Mouse (Mus musculus) CH12.LX (cell line): ENCODE measurements at regions not wholly inside any gene's neighbourhood (a gene's known extent, or its start where the extent isn't known, plus 50 kb on each side); places are given as distances from the start of the nearest gene placed in this dataset.

Experiments used
- DNase-seq: peaks from one replicate; pipeline ENCODE4 v3.0.0-alpha.2; 2013; ENCODE audit errors: extremely low read depth
- H3K27ac ChIP-seq: 2 replicates; pipeline ENCODE4 v1.5.1; 2012; ENCODE audit warnings: low read depth, mild to moderate bottlenecking, control low read depth, moderate library complexity; ENCODE audit not compliant: insufficient read depth
- H3K27me3 ChIP-seq: replicated peaks from 2 replicates; pipeline ENCODE3; 2012; ENCODE audit warnings: inconsistent platforms
- H3K36me3 ChIP-seq, 2 experiments: replicated peaks in 1 of 2; 2 replicates each; pipeline versions ENCODE3 to v1.6.1; 2012; ENCODE audit warnings: inconsistent platforms in 1 of 2, low read length in 1 of 2, mild to moderate bottlenecking in 1 of 2, mixed read lengths in 1 of 2, moderate library complexity in 1 of 2; ENCODE audit not compliant: control insufficient read depth in 1 of 2, insufficient read depth in 1 of 2
- H3K4me1 ChIP-seq, 2 experiments: 2 replicates each; pipeline ENCODE4 v1.6.1; 2012; ENCODE audit warnings: inconsistent platforms in 1 of 2, moderate library complexity in 1 of 2; ENCODE audit not compliant: insufficient read depth in 2 of 2, control insufficient read depth in 1 of 2
- H3K4me2 ChIP-seq: 2 replicates; pipeline ENCODE4 v1.6.1; 2012; ENCODE audit warnings: low read depth, mild to moderate bottlenecking, control low read depth; ENCODE audit not compliant: poor library complexity, insufficient read depth, severe bottlenecking
- H3K4me3 ChIP-seq, 3 experiments: fragments of 150-350 bp in 1 of 3; sonication (generic) in 1 of 3; replicated peaks in 1 of 3; 2 replicates each; pipeline versions ENCODE3 to v1.5.1; 2011 to 2012; ENCODE audit warnings: low read depth in 2 of 3, low read length in 2 of 3, mild to moderate bottlenecking in 2 of 3, moderate library complexity in 2 of 3, control low read depth in 1 of 3, improper control_type of control experiment in 1 of 3, inconsistent platforms in 1 of 3, mixed read lengths in 1 of 3; ENCODE audit not compliant: poor library complexity in 1 of 3
- H3K79me2 ChIP-seq: replicated peaks from 2 replicates; pipeline ENCODE4 v1.6.1; 2012; ENCODE audit warnings: mild to moderate bottlenecking, moderate library complexity; ENCODE audit not compliant: control insufficient read depth, poor library complexity, insufficient read depth, severe bottlenecking; ENCODE audit errors: extremely low read depth
- H3K9ac ChIP-seq: 2 replicates; pipeline ENCODE4 v1.6.1; 2012; ENCODE audit warnings: low read depth, mild to moderate bottlenecking, control low read depth, moderate library complexity; ENCODE audit not compliant: insufficient read depth
- H3K9me3 ChIP-seq: replicated peaks from 2 replicates; pipeline ENCODE3; 2012; ENCODE audit warnings: low read length, inconsistent platforms, mixed read lengths
- E2F4 ChIP-seq: IDR thresholded peaks from 2 replicates; pipeline ENCODE4 v1.6.1; 2011; ENCODE audit warnings: low read depth, low read length, improper control_type of control experiment; ENCODE audit not compliant: insufficient replicate concordance
- ELF1 ChIP-seq: IDR thresholded peaks from 2 replicates; pipeline ENCODE4 v1.6.1; 2014; ENCODE audit warnings: low read depth, mild to moderate bottlenecking, inconsistent platforms, low read length, improper control_type of control experiment
- GABPA ChIP-seq: IDR thresholded peaks from 2 replicates; pipeline ENCODE4 v1.6.1; 2012; ENCODE audit warnings: low read depth, low read length, improper control_type of control experiment, inconsistent platforms; ENCODE audit not compliant: insufficient replicate concordance
- HCFC1 ChIP-seq: IDR thresholded peaks from 2 replicates; pipeline ENCODE4 v1.6.1; 2012; ENCODE audit warnings: low read depth, mild to moderate bottlenecking, inconsistent platforms, low read length, improper control_type of control experiment
- JUND ChIP-seq: conservative IDR thresholded peaks from 2 replicates; pipeline ENCODE4 v1.6.1; 2011; ENCODE audit warnings: low read depth, low read length, improper control_type of control experiment
- KAT2A ChIP-seq: IDR thresholded peaks from 2 replicates; pipeline ENCODE4 v1.6.1; 2012; ENCODE audit warnings: low read length, improper control_type of control experiment, inconsistent platforms; ENCODE audit not compliant: insufficient replicate concordance
- MAFK ChIP-seq: IDR thresholded peaks from 2 replicates; pipeline ENCODE4 v1.6.1; 2011; ENCODE audit warnings: low read length, improper control_type of control experiment; ENCODE audit not compliant: insufficient replicate concordance
- MAX ChIP-seq: IDR thresholded peaks from 2 replicates; pipeline ENCODE4 v1.6.1; 2011; ENCODE audit warnings: low read length, improper control_type of control experiment
- MYC ChIP-seq: IDR thresholded peaks from 2 replicates; pipeline ENCODE4 v1.6.1; 2011; ENCODE audit warnings: low read depth, mild to moderate bottlenecking, improper control_type of control experiment, low read length
- PAX5 ChIP-seq: IDR thresholded peaks from 2 replicates; pipeline ENCODE4 v1.6.1; 2012; ENCODE audit warnings: low read length, inconsistent platforms, mixed read lengths
- POLR2AphosphoS2 ChIP-seq: IDR thresholded peaks from 2 replicates; pipeline ENCODE4 v1.6.1; 2011; ENCODE audit warnings: low read depth, low read length, improper control_type of control experiment
- RCOR1 ChIP-seq: conservative IDR thresholded peaks from 2 replicates; pipeline ENCODE4 v1.6.1; 2012; ENCODE audit warnings: low read depth, mild to moderate bottlenecking, inconsistent platforms, low read length, improper control_type of control experiment
- SIN3A ChIP-seq: IDR thresholded peaks from 2 replicates; pipeline ENCODE4 v1.6.1; 2012; ENCODE audit warnings: low read length, improper control_type of control experiment, inconsistent platforms
- SMC3 ChIP-seq: IDR thresholded peaks from 2 replicates; pipeline ENCODE4 v1.6.1; 2011; ENCODE audit warnings: low read depth, low read length, improper control_type of control experiment
- UBTF ChIP-seq: IDR thresholded peaks from 2 replicates; pipeline ENCODE4 v1.6.1; 2012; ENCODE audit warnings: low read depth, mild to moderate bottlenecking, inconsistent platforms, low read length, improper control_type of control experiment, moderate library complexity
- USF1 ChIP-seq: IDR thresholded peaks from 2 replicates; pipeline ENCODE4 v1.6.1; 2014; ENCODE audit warnings: low read depth, mild to moderate bottlenecking, inconsistent platforms, low read length, improper control_type of control experiment
- USF2 ChIP-seq: conservative IDR thresholded peaks from 2 replicates; pipeline ENCODE4 v1.6.1; 2011; ENCODE audit warnings: low read depth, low read length, improper control_type of control experiment
- ZKSCAN1 ChIP-seq: IDR thresholded peaks from 2 replicates; pipeline ENCODE4 v1.6.1; 2012; ENCODE audit warnings: low read depth, inconsistent platforms, low read length, improper control_type of control experiment, borderline replicate concordance
- dilution Hi-C: fragments of 300-500 bp; cut with MboI; formaldehyde crosslinking; loops from 2 replicates; pipeline ENCODE4 v1.14.3; 2020; ENCODE audit warnings: low sequenced_read_pairs; ENCODE audit not compliant: extremely low pct_unique_long_range_greater_than_20kb, extremely low pct_ligation_motif_present
- in situ Hi-C: fragments of 300-500 bp; cut with MboI; formaldehyde crosslinking; loops from 3 replicates; pipeline ENCODE4 v1.14.3; 2019; ENCODE audit warnings: low sequenced_read_pairs, low pct_ligation_motif_present, low pct_unique_long_range_greater_than_20kb, mixed read lengths

GRCm38 (mm10) chr14:120109846-120110245 lies 67.6 kb upstream of the Oxgr1 start:
- no peak for TF ChIP-seq PAX5
- TF ChIP-seq KAT2A = no peak
- TF ChIP-seq E2F4 = no peak
- no peak for TF ChIP-seq HCFC1
- no peak for TF ChIP-seq SMC3
- TF ChIP-seq UBTF = no peak
- TF ChIP-seq ELF1 = no peak
- TF ChIP-seq USF2 = no peak
- TF ChIP-seq SIN3A = no peak
- no peak for TF ChIP-seq ZKSCAN1
- no peak for TF ChIP-seq JUND
- no peak for TF ChIP-seq USF1
- no peak for TF ChIP-seq MAX
- no peak for TF ChIP-seq POLR2AphosphoS2
- Histone ChIP-seq H3K27me3 (no peaks in the 10 kb centered on the region), H3K27ac (no peak overlapping the region), H3K4me3 (no peak overlapping the region), H3K9me3 (no peaks in the 10 kb centered on the region), H3K4me2 (no peak overlapping the region), H3K36me3 (no peaks in the 10 kb centered on the region), H3K4me1 (no peaks in the 10 kb centered on the region), H3K9ac (no peak overlapping the region), H3K79me2 (no peaks in the 10 kb centered on the region)
- no peak for DNase-seq
- in situ Hi-C loops (no loop called here), dilution Hi-C loops (no loop called here)

DNA sequence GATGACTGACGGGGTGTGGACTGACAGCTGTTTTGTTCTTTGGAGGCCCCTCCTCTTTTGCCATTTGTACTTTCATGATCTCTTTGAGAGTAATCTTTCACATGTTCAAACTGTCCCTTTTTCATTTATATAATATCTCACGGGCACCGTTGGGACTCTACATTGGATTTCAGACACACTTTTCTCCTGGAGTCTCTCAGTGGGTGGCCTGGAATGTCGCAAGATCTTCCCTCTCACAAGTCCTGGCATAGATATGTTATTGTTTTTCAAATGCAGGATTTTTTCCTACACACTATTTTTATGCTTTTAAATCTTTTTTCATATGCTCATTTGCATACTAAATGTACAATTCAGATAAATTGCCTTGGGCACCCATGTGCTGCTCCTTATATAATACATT lies 71.1 kb upstream of the Oxgr1 start:
- in situ Hi-C loops = no loop called here
- dilution Hi-C loops = no loop called here
- no peak for TF ChIP-seq MYC
- TF ChIP-seq ELF1 = no peak
- no peak for TF ChIP-seq MAFK
- no peak for TF ChIP-seq GABPA
- no peak for TF ChIP-seq UBTF
- TF ChIP-seq PAX5 = no peak
- TF ChIP-seq RCOR1 = no peak

More for the DNA sequence above, 71.1 kb upstream of the Oxgr1 start:
- Histone ChIP-seq H3K4me1 (no peaks in the 10 kb centered on the region), H3K27ac (no peak overlapping the region), H3K9ac (no peak overlapping the region), H3K36me3 (no peaks in the 10 kb centered on the region), H3K4me2 (no peak overlapping the region), H3K27me3 (no peaks in the 10 kb centered on the region), H3K4me3 (no peak overlapping the region), H3K9me3 (no peaks in the 10 kb centered on the region), H3K79me2 (no peaks in the 10 kb centered on the region)
- no peak for DNase-seq
